Mouse (Mus musculus): Measurements from ENCODE around the gene E2f3.

GRCm38 (mm10) chr13:29907995-29908394 is 77.9 kb downstream of the E2f3 start:
- no peak for TF ChIP-seq CTCF (IDR thresholded peaks at IDR 0.05)
- no peak for TF ChIP-seq POLR2A (IDR thresholded peaks at IDR 0.05; ENCODE audit: insufficient read depth, low read depth, low read length)
- no peak for TF ChIP-seq EP300 (IDR thresholded peaks at IDR 0.05; ENCODE audit: insufficient read depth, low read depth, low read length)
